Comparison of ENCODE assay signal across 26 mouse cellular contexts in genomic region chr4:117100036-117100435, GRCm38 (mm10). TPM values are rescaled to one million over a fixed set of nuclear protein-coding genes. Genes with fewer than 3 reads are reported as not detected.
"Had no signal": no experiment of that assay in that cellular context is flagged by ENCODE, and none has a peak within 500 bp of the region (broad histone marks: within the 10 kb centered on the region; RNA-seq: fewer than 3 reads in every experiment).

No protein-coding gene starts in this region.

- H3K36me3 ChIP-seq: liver, embryonic 13.5 days; midbrain, embryonic 12.5 days; midbrain, embryonic 15.5 days; stomach, embryonic 15.5 days had no signal

- H3K9ac ChIP-seq: liver, embryonic 13.5 days; midbrain, embryonic 12.5 days; midbrain, embryonic 15.5 days; neural tube, embryonic 13.5 days; stomach, embryonic 15.5 days had no signal

- H3K4me2 ChIP-seq: liver, embryonic 13.5 days; midbrain, embryonic 12.5 days; midbrain, embryonic 15.5 days; neural tube, embryonic 13.5 days; stomach, embryonic 15.5 days had no signal

- ATAC-seq: intestine, embryonic 16.5 days; midbrain, embryonic 15.5 days had no signal

- DNase-seq: kidney, adult 18-20 months; kidney, adult 9 months; kidney, postnatal 25 days; layer of hippocampus, postnatal 36 days; liver, embryonic 13.5 days; lung, adult 2 months; lung, postnatal 14 days; lung, postnatal 4 days; retina, postnatal 1 day; right cerebral cortex, postnatal 25 days; spleen, adult 18-20 months had no signal

- H3K9me3 ChIP-seq: liver, embryonic 13.5 days; midbrain, embryonic 12.5 days; midbrain, embryonic 15.5 days; neural tube, embryonic 13.5 days; stomach, embryonic 15.5 days had no signal

- H3K27me3 ChIP-seq: midbrain, embryonic 15.5 days; stomach, embryonic 15.5 days had no signal

- H3K4me3 ChIP-seq: layer of hippocampus, adult 2 months; left cerebral cortex, adult 2 months; liver, embryonic 13.5 days; midbrain, embryonic 12.5 days; midbrain, embryonic 15.5 days; myocyte; neural tube, embryonic 13.5 days; stomach, embryonic 15.5 days had no signal

- H3K27ac ChIP-seq: kidney, postnatal 0 days; layer of hippocampus, adult 2 months; left cerebral cortex, adult 2 months; liver, embryonic 13.5 days; midbrain, embryonic 12.5 days; midbrain, embryonic 15.5 days; neural tube, embryonic 13.5 days; stomach, embryonic 15.5 days had no signal

RNA-seq across cellular contexts. Expression of gene Ptch2, which starts 4.2 kb away (rescaled TPM):
- total RNA-seq: megakaryocyte-erythroid progenitor cell, adult 5-6 weeks had no signal

RNA-seq across cellular contexts. Expression of gene Tctex1d4, which starts 26.6 kb away (rescaled TPM):
- total RNA-seq: layer of hippocampus, postnatal 36 days; left cerebral cortex, adult 2 months; left cerebral cortex, postnatal 36 days; liver, adult 2 months; megakaryocyte progenitor cell, adult 5-6 weeks; megakaryocyte-erythroid progenitor cell, adult 5-6 weeks; neutrophil, adult 5-6 weeks had no signal
- polyA plus RNA-seq: intestine, embryonic 16.5 days; limb, embryonic 11.5 days; liver, embryonic 13.5 days; midbrain, embryonic 12.5 days; midbrain, embryonic 15.5 days; neural tube, embryonic 13.5 days had no signal
